Comparison of ENCODE assay signal across 8 mouse cellular contexts in genomic region chr11:87086290-87086984, GRCm38 (mm10). TPM values are rescaled to one million over a fixed set of nuclear protein-coding genes. Genes with fewer than 3 reads are reported as not detected.
DNase-seq lines count a peak whose midpoint lies in the region; ATAC-seq lines count a peak whose summit lies in the region.

Smg8 (minus strand) TSS chr11:87086774.

- H3K9me3 ChIP-seq in intestine, embryonic 14.5 days (ENCODE audit: control insufficient read depth, low read length) = no peaks in the 10 kb centered on the region

- DNase-seq in adrenal gland, adult 2 months = peak; percentile 91
- peak; percentile 93 for DNase-seq in embryo, embryonic 11 days
- peak; percentile 74 for DNase-seq in gastrocnemius, postnatal 25 days
- DNase-seq in intestine, embryonic 14.5 days (ENCODE audit: low spot score) = peak; percentile 85
- peak; percentile 77 to 82 for DNase-seq in left cerebral cortex, postnatal 14 days (ENCODE audit: low spot score in 2 of 2)
- peak; percentile 75 for DNase-seq in right cerebral cortex, postnatal 14 days
- peak; percentile 70 for DNase-seq in urinary bladder, postnatal 25 days (ENCODE audit: low spot score)

- intact Hi-C loops in left cerebral cortex, postnatal 14 days (cut with DNase I) = no loop called here

- H3K4me2 ChIP-seq in intestine, embryonic 14.5 days (ENCODE audit: low read length) = peak within 1 kb of the TSS; percentile 83

- no peaks in the 10 kb centered on the region for H3K27me3 ChIP-seq in intestine, embryonic 14.5 days (replicated peaks; ENCODE audit: control insufficient read depth, insufficient read depth, low read length)

- peak within 1 kb of the TSS; percentile 69; the same call in 1 of the 2 replicates for H3K27ac ChIP-seq in intestine, embryonic 14.5 days (ENCODE audit: low read depth)

- ATAC-seq in intestine, embryonic 14.5 days (replicated peaks; ENCODE audit: low FRiP score, low TSS enrichment, low read depth) = peak; percentile 86
- ATAC-seq in megakaryocyte-erythroid progenitor cell, adult 5-6 weeks (replicated peaks; ENCODE audit: low FRiP score, low TSS enrichment, poor library complexity, severe bottlenecking) = peak; percentile 98

- H3K36me3 ChIP-seq in intestine, embryonic 14.5 days (ENCODE audit: control insufficient read depth, insufficient read depth, low read length) = peaks cover 58% of the 10 kb centered on the region

- H3K4me3 ChIP-seq in intestine, embryonic 14.5 days (ENCODE audit: low read depth, low read length) = peak within 1 kb of the TSS; percentile 89

- H3K4me1 ChIP-seq in intestine, embryonic 14.5 days (replicated peaks; ENCODE audit: control insufficient read depth, insufficient read depth, low read length) = peaks cover 22% of the 10 kb centered on the region

- WGBS in intestine, embryonic 14.5 days = under 1% methylated on average over 43 of the region's 43 CpGs

- H3K9ac ChIP-seq in intestine, embryonic 14.5 days (ENCODE audit: low read length) = peak within 1 kb of the TSS; percentile 77

RNA-seq across cellular contexts. Expression of gene Smg8, which starts in this region (rescaled TPM):
- total RNA-seq in adrenal gland, adult 2 months (2021) = 10 to 100 TPM; 15.6 to 25.0 TPM
- polyA plus RNA-seq in adrenal gland, adult 2 months (2012; rRNA removed) = 3.4 and 5.2 TPM in 2 replicates
- total RNA-seq in gastrocnemius, postnatal 25 days (2021) = 1 to 10 TPM; 6.7 to 7.2 TPM
- polyA plus RNA-seq in intestine, embryonic 14.5 days (2014; fragmentation: Nextera tagmentation; extraction: Ambion mirVana) = 21.0 and 23.2 TPM in 2 replicates
- 10 to 100 TPM; 14.6 to 15.0 TPM for total RNA-seq in left cerebral cortex, postnatal 14 days (2021)
- 14.3 and 14.6 TPM in 2 replicates for total RNA-seq in megakaryocyte-erythroid progenitor cell, adult 5-6 weeks (2014; fragmentation: Nextera tagmentation)
- 22.8 and 32.5 TPM in 2 replicates for total RNA-seq in megakaryocyte-erythroid progenitor cell, adult 5-6 weeks (2017)

Comparison
In these comparisons a context has a peak if more than half of its experiments do, and no peak if none do; other contexts are left out.
1. Peak in every context shown above with its lines: DNase-seq, ATAC-seq, H3K4me3 ChIP-seq and H3K27ac ChIP-seq.